Mouse (Mus musculus): ENCODE data around the gene Slc25a26. TPM values are rescaled to one million over a fixed set of nuclear protein-coding genes. Genes with fewer than 3 reads are reported as not detected.

The Slc25a26 gene
- polyA plus RNA-seq, 1 experiment = 5.0 TPM

DNA sequence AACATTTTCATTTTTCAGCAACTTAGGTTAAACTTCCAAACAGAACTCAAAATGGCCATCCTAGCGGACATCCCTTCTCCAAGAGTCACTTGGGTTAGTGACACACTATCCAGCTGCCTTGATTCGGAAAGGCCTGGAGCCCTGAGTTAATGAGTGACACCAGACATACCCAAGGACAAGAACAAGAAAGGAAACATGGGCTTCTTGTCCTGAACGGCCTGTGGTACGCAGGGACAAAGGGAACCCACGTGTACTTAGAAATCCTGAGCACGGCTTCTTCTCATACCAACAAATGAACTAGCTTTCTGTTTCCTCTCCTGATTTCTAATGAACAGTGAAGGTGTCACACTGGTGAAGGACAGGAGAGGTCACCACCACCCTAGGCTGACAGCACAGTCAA lies 114.2 kb downstream of the Slc25a26 start:
- WGBS = 87% methylated on average over 6 of the region's 6 CpGs

DNA sequence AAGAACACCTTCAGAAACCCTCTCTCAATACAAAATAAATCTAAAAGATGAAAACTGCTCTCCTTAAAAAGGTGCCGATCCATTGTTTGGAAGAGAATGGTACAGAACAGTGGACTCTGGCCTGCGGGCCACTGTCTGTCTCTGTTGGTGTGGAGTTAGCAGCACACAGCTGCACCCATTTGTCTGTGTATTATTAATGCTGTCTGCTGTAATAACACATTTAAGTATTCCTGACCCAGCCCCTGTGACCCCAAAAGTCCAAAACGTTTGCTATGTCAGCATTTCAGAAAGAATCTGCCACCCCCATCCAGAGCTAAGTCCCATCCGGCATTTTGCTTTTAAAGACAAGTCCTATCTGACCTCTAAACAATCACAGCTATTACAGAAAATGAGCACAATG lies 115.8 kb downstream of the Slc25a26 start:
- no peak overlapping the region for H3K27ac ChIP-seq (ENCODE audit: insufficient read depth, low read depth, low read length)

More for the DNA sequence above, 114.2 kb downstream of the Slc25a26 start:
- H3K4me1 ChIP-seq (ENCODE audit: control insufficient read depth, insufficient read depth, insufficient read length, low read length) = no peaks in the 10 kb centered on the region
- TF ChIP-seq POLR2A (IDR thresholded peaks at IDR 0.05; ENCODE audit: low read depth, low read length) (no peak), CTCF (IDR thresholded peaks at IDR 0.05; ENCODE audit: extremely low read depth, insufficient read length, insufficient replicate concordance, low read depth, low read length) (no peak)
- no peak overlapping the region for H3K4me3 ChIP-seq (ENCODE audit: low read depth, low read length)
- no peaks in the 10 kb centered on the region for H3K27me3 ChIP-seq (ENCODE audit: control insufficient read depth, insufficient read depth, low read length)
- H3K27ac ChIP-seq (ENCODE audit: insufficient read depth, low read depth, low read length) = no peak overlapping the region
- peaks cover 85% of the 10 kb centered on the region for H3K36me3 ChIP-seq (ENCODE audit: control insufficient read depth, insufficient read depth, low read length)

DNA sequence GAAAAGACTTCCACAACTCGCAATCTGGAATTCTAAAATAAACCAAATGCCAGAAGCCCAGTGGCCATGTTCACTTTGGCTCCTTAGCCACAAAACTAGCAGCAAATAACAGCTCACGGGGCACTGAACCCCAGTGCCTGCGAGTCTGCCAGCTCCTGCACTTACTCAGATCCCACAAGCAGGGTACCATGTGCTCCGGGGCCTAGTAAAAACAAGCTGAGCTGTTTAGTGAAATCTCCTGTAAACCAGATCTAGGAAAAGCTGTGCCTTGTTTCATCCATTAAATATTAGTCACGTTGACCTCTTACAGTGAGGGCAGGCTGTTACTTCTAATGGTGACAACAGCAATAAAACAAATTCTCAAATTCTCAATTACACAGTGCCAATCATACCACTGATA lies 118.5 kb downstream of the Slc25a26 start:
- Histone ChIP-seq H3K4me1 (ENCODE audit: control insufficient read depth, insufficient read depth, insufficient read length, low read length) (no peaks in the 10 kb centered on the region), H3K27ac (ENCODE audit: insufficient read depth, low read depth, low read length) (no peak overlapping the region), H3K36me3 (ENCODE audit: control insufficient read depth, insufficient read depth, low read length) (peaks cover 78% of the 10 kb centered on the region), H3K4me3 (ENCODE audit: low read depth, low read length) (no peak overlapping the region), H3K27me3 (ENCODE audit: control insufficient read depth, insufficient read depth, low read length) (no peaks in the 10 kb centered on the region)
- 85% methylated on average over 5 of the region's 5 CpGs for WGBS
- TF ChIP-seq CTCF (IDR thresholded peaks at IDR 0.05; ENCODE audit: extremely low read depth, insufficient read length, insufficient replicate concordance, low read depth, low read length) = no peak
- no peak for TF ChIP-seq POLR2A (IDR thresholded peaks at IDR 0.05; ENCODE audit: low read depth, low read length)

More for the DNA sequence above, 115.8 kb downstream of the Slc25a26 start:
- H3K4me1 ChIP-seq (ENCODE audit: control insufficient read depth, insufficient read depth, insufficient read length, low read length) = no peaks in the 10 kb centered on the region
- H3K36me3 ChIP-seq (ENCODE audit: control insufficient read depth, insufficient read depth, low read length) = peaks cover 85% of the 10 kb centered on the region
- no peak overlapping the region for H3K4me3 ChIP-seq (ENCODE audit: low read depth, low read length)
- no peak for TF ChIP-seq POLR2A (IDR thresholded peaks at IDR 0.05; ENCODE audit: low read depth, low read length)
- no peak for TF ChIP-seq CTCF (IDR thresholded peaks at IDR 0.05; ENCODE audit: extremely low read depth, insufficient read length, insufficient replicate concordance, low read depth, low read length)
- H3K27me3 ChIP-seq (ENCODE audit: control insufficient read depth, insufficient read depth, low read length) = no peaks in the 10 kb centered on the region
- 78% methylated on average over 4 of the region's 4 CpGs for WGBS

DNA sequence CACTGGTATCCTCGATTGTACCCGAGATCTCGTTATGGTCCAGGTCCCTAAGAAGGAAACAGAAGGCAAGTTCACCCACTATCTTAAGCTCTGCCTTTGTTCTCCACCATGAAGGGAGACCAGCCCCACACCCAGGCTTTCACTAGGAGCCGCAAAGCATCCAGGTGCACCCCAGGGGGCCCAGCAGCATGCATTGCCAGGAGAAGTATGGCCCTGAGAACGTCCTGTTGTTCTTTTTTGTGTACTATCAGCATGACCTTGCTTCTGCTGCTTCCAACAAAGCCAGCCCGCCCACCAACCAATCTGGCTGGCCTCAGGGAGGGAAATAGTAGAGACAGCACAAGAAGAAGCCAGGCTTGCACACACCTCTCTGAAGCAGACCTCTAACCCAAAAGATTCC lies 120.2 kb downstream of the Slc25a26 start:
- WGBS = 76% methylated on average over 6 of the region's 6 CpGs
- Histone ChIP-seq H3K27ac (ENCODE audit: insufficient read depth, low read depth, low read length) (no peak overlapping the region), H3K27me3 (ENCODE audit: control insufficient read depth, insufficient read depth, low read length) (no peaks in the 10 kb centered on the region), H3K4me3 (ENCODE audit: low read depth, low read length) (no peak overlapping the region), H3K4me1 (ENCODE audit: control insufficient read depth, insufficient read depth, insufficient read length, low read length) (no peaks in the 10 kb centered on the region), H3K36me3 (ENCODE audit: control insufficient read depth, insufficient read depth, low read length) (peaks cover 76% of the 10 kb centered on the region)
- TF ChIP-seq POLR2A (IDR thresholded peaks at IDR 0.05; ENCODE audit: low read depth, low read length) (no peak), CTCF (IDR thresholded peaks at IDR 0.05; ENCODE audit: extremely low read depth, insufficient read length, insufficient replicate concordance, low read depth, low read length) (no peak)

DNA sequence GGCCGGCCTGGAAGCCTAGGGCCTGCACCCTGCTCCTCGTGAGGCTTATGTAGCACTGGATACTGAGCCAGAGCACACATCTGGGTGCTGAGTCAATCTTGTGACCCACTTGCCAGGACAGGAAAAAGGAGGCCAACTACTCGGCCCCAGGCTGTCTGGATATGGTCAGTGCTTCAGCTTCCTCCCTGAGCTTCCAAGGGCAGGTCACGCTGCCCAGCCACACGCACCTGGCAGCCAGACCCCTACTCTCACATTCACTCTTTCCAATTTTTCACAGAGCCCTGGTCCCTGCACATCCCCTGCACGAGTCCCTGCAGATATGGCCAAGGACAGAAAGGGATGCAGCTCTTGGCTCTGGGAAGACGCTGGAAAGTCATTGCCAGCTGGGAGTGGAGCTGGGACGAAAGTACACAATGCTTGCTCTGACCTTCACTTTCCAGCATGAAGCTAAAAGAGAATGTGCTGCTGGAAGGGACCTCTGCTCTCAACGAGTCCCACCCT lies 120.7 kb downstream of the Slc25a26 start:
- Histone ChIP-seq H3K4me3 (ENCODE audit: low read depth, low read length) (no peak overlapping the region), H3K36me3 (ENCODE audit: control insufficient read depth, insufficient read depth, low read length) (peaks cover 76% of the 10 kb centered on the region), H3K4me1 (ENCODE audit: control insufficient read depth, insufficient read depth, insufficient read length, low read length) (no peaks in the 10 kb centered on the region), H3K27me3 (ENCODE audit: control insufficient read depth, insufficient read depth, low read length) (no peaks in the 10 kb centered on the region), H3K27ac (ENCODE audit: insufficient read depth, low read depth, low read length) (no peak overlapping the region)
- WGBS = 72% methylated on average over 9 of the region's 9 CpGs
- TF ChIP-seq CTCF (IDR thresholded peaks at IDR 0.05; ENCODE audit: extremely low read depth, insufficient read length, insufficient replicate concordance, low read depth, low read length) (no peak), POLR2A (IDR thresholded peaks at IDR 0.05; ENCODE audit: low read depth, low read length) (no peak)

DNA sequence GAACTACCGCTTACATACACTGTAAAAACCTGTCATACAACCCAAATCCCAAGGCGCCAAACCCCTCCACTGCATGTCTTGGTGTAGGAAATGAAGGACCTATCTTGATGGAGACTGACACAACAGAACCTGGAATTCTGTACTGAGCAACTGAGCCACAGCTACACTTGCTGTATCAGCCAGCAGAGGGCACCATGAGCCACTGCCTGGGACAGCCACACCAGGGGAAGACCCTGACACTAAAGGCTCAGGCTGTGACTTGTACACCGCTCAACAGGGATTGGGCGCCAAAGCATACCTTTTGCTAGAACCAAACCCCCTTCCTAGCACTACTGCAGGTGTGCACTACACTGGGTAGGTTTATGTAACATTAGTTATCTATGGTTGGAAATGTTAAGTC lies 122.9 kb downstream of the Slc25a26 start:
- TF ChIP-seq CTCF (IDR thresholded peaks at IDR 0.05; ENCODE audit: extremely low read depth, insufficient read length, insufficient replicate concordance, low read depth, low read length) (peak; percentile 84; the same call in 1 of the 2 replicates), POLR2A (IDR thresholded peaks at IDR 0.05; ENCODE audit: low read depth, low read length) (no peak)
- peaks cover 73% of the 10 kb centered on the region for H3K36me3 ChIP-seq (ENCODE audit: control insufficient read depth, insufficient read depth, low read length)
- no peak overlapping the region for H3K27ac ChIP-seq (ENCODE audit: insufficient read depth, low read depth, low read length)
- no peak overlapping the region for H3K4me3 ChIP-seq (ENCODE audit: low read depth, low read length)
- no peaks in the 10 kb centered on the region for H3K27me3 ChIP-seq (ENCODE audit: control insufficient read depth, insufficient read depth, low read length)
- 87% methylated on average over 4 of the region's 4 CpGs for WGBS
- H3K4me1 ChIP-seq (ENCODE audit: control insufficient read depth, insufficient read depth, insufficient read length, low read length) = no peaks in the 10 kb centered on the region

DNA sequence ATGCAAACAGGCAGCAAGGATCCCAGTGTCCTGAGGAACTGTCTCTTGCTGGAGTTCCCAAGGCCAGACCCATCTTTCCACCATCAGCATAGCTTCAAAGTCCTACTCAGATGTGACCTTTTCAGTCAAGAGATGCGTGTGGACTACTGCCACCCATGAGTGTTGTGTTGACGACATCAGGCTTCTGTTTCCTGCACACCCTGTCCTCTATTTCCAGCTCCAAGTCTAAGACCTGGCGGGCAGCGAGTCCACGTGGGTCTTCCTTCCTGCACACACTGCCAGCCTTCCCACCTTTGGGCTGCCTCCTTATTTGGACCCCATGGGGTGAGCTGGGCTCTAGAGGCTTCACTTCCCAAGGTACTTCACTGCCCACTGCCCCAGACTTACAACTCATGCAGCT lies 124.4 kb downstream of the Slc25a26 start:
- no peak for TF ChIP-seq POLR2A (IDR thresholded peaks at IDR 0.05; ENCODE audit: low read depth, low read length)
- no peak for TF ChIP-seq CTCF (IDR thresholded peaks at IDR 0.05; ENCODE audit: extremely low read depth, insufficient read length, insufficient replicate concordance, low read depth, low read length)
- WGBS = 83% methylated on average over 5 of the region's 5 CpGs
- Histone ChIP-seq H3K4me1 (ENCODE audit: control insufficient read depth, insufficient read depth, insufficient read length, low read length) (no peaks in the 10 kb centered on the region), H3K4me3 (ENCODE audit: low read depth, low read length) (no peak overlapping the region), H3K27me3 (ENCODE audit: control insufficient read depth, insufficient read depth, low read length) (no peaks in the 10 kb centered on the region), H3K36me3 (ENCODE audit: control insufficient read depth, insufficient read depth, low read length) (peaks cover 74% of the 10 kb centered on the region), H3K27ac (ENCODE audit: insufficient read depth, low read depth, low read length) (no peak overlapping the region)

All from small intestine, adult 2 months (tissue).